Mouse (Mus musculus): Measurements from ENCODE around the gene Tmem267.
"Not testable (repeated sequence)": the region's sequence is repeated elsewhere in the genome, so short reads cannot be mapped to it uniquely, and the experiment has no call there.

The Tmem267 gene

DNA sequence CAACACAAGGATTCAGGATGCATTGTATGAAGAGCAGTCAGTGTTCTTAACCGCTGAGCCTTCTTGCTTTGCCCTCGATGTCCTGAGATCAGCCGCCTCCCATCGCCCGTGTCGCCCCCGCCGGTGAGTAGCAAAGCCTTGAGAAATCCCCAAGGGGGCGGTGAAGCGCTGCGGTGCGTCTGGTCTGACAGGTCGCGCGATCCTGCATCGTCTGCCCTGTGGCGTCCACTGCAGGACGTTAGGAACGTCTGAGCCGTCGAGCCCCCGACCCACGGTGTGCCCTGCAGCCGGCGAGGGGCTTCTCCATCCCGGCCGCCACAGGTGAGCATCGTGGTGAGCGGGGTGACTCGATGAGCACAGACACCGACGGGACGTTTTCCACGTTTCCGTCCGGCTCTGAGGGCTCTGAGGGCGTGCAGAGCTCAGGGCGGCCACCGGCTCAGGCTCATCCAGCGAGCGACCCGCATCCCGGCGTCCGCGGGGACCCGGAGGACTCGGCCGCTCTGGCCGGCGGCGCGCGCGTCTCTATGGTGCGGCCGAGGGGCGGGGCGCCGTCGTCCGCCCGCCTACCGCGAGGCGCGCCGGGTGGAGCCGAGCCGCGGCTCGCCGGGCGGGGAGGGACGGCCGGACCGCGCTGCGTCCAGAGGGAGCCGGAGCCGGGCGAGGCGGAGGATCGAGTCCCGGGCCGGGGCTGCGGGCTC, at the start of gene Tmem267, which contains the start of gene 3110070M22Rik:
TSS of gene Tmem267 (plus strand) at position 160 of the 701 bp plus-strand sequence.
TSS of gene 3110070M22Rik (minus strand) at position 504 of the 701 bp plus-strand sequence.
- DNase-seq (ENCODE audit: low read depth, low spot score) = peak; percentile 77

DNA sequence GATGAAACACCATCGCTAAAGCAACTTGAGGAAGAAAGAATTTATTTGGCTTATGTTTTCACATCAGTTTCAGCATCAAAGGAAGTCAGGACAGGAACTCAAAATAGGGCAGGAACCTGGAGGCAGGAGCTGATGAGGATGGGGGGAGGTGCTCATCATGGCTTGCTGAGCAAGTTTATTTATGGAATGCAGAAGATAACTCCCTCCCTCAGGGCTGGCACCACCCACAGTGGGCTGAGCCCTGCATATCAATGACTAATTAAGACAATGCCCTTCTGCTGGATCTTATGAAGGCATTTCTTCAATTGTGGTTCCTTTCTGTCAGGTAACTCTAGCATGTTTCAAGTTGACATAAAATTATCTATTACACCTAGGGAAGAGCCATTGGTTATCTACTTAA, 45.6 kb upstream of the Tmem267 start:
- no peak for DNase-seq (ENCODE audit: low read depth, low spot score)

DNA sequence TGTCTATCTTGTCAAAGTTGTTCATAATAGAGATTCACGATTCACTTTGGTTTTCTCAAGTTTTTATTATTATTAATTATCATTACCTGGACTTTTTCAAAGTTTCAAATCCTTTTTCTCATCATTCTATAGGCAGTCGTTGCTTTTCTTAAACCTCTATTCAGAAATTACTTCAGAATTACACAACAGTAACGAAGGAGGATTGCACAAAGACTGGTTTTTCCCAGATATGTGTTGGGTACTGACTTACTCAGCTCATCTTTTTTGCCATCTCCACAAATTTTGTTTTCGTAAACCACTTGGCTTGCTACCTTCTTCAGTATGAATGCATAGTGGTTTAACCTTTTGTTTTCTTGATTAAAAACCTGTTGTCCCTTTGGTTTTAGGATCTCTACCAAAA, 34.3 kb upstream of the Tmem267 start:
- no peak for DNase-seq (ENCODE audit: low read depth, low spot score)

DNA sequence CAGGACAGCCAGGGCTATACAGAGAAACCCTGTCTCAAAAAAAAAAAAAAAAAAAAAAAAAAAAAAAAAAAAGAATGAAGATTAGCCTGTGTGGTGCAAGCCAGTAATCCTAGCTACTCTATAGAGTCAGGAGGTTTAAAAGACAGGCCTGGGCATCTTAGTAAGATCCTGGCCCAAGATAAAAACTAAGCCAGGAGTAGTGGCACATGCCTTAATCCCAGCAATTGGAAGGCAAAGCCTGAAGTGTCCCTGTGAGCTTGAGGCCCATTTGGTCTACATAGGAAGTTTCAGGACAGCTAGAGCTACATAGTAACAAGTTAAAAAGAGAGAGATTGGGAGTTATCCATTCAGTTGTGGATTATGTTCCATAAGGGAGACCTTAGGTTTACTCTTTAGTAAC, 32.8 kb upstream of the Tmem267 start:
- DNase-seq (ENCODE audit: low read depth, low spot score) = no peak

DNA sequence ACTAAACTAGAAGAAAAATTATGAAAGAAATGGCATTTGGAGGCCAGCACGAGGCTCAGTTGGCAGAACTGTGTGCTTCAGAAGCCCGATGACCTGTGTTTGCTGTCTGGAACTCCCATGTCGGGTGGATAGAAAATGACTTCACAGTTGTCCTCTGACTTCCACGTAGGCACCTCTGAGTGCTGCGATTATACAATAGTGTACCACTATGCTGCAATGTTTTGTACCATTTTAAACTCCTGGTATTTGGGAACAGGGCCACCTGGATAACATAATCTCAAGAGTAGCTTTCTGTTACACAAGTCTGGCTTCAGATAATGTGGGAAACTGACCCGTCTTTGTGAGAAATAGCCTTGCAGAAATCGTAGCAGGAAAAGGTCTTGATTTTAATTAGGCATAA, 31.5 kb upstream of the Tmem267 start:
- DNase-seq (ENCODE audit: low read depth, low spot score) = no peak

DNA sequence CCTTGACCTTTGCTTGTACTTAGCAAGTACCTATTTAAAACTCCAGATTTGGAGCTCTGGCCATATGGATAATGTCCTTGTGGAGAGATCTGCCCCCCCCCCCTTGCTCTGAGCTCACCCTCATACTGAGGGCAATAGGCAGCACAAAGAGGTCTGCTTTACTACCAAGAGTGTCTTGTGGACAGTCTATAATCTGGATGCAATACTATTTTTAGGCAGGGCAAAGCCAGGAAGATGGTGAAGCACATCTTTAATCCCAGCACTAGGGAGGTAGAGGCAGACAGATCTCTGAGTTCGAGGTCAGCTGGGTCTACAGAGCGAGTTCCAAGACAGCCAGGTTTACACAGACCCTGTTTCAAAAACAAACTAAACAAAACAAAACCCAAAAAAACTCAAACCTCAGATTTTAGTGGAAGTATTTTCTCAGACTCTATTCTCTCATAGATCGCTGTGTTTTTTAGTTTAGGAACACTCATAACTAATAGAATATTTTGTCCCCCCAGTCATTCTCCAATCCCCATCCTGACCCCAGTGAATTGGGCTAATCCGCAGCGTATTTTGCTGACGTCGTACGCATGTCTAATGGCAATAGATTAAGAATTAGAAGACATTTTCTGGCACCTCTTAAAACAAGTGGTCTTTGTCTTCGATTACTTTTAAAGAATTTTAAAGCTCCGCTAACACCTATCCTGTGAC, 25.8 kb upstream of the Tmem267 start:
- peak; percentile 38 for DNase-seq (ENCODE audit: low read depth, low spot score)

DNA sequence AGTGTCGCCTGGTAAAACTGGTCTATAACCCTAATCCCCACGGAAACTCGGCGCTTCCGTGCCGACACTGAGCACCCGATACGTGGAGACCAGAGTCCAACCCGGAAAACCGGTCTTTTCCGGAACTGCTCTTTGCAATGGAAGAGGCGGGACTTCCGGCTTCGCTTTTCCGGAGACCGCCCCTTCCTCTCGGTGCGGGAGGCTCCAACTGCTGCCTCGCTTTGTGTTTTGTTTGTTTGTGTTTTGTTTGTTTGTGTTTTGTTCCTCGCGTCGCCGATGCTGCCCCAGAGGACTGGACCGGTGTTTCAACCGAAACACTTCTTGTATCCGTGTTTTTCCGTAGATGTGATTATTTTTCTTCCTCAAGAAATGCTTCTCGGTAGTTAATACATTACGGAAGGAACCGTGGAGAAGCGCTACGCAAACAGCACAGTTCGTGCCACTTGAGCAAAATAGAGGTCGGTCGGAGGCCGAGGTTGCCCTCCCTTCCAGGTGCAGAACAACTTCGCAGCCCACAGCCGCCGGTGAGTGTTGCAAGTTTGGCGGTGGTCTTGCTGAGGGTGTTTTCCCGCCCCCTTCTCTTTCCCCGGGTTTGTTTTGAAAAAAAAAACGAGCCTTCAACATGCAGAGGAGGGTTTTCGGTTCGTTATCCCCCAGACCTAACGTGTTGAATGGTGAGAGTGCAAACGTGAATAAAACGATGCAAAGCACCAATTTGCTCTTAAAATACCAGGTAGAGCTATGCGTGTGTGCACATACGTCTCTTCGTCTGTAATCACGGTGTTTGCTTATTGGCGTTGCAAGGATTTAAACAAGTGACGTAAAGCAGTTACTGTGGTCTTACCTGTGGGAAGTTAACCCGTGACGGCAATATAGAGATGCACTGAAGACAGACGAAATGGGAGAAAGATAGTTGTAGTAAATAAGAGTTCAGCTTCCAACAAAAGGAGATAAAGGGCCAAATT, 25.0 kb upstream of the Tmem267 start, which contains the start of gene 4833420G17Rik:
TSS of gene 4833420G17Rik (plus strand) at position 173 of the 965 bp plus-strand sequence.
- peak; percentile 96 for DNase-seq (ENCODE audit: low read depth, low spot score)

DNA sequence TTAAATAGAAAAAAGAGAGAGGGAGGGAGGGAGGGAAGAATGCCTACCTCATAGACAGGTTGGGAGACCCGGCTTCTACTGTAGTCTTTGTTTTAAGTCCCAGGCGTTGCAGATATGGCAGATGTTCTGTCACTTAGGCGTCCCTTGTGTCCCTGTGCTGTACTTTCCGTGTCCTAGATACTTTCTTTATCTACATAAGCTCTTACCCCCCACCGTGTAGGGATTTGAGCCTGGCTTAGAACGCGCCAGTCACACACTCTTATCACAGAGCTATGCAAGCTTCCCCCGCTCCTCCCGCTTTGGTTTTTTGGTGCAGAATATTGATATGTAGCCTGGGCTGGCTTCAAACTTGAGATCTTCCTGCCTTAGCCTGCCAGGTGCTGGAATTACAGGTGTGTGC, 11.2 kb upstream of the Tmem267 start:
- DNase-seq (ENCODE audit: low read depth, low spot score) = no peak

DNA sequence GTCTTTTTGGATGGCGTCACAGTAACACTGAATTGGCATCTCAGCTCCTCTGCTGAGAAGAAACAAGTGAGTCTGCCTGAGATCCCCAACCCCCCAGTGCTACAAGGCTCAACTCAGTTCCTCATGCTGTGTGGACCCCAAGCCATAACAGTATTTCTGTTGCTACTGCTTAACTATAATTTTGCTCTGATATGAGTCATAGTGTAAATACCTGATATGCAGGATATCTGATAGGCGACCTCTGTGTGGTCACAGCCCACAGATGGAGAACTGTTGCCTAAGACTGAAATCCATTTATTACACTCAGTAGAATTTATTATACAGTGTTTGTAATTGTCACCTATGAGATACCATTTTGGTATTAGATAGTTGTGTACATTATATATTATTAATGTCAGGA, 10.1 kb upstream of the Tmem267 start:
- DNase-seq (ENCODE audit: low read depth, low spot score) = no peak

DNA sequence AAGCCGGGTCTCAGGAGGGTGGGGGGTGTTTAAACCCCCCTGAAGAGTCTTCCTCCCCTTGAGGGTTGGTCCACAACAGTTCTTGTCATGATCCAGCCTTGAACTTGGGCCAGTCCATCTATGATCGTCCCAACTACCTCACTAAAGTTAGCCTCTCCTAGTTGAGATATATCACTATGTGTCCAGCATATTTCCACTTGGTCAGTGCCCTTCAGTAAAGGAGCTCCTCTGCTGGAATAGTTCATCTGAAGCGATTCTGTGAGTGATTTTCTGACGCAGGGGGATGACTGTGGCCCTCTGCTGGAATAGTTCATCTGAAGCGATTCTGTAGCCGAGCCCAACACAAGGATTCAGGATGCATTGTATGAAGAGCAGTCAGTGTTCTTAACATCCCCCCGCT, 485 bp upstream of the Tmem267 start:
- DNase-seq (ENCODE audit: low read depth, low spot score) = peak; percentile 51

DNA sequence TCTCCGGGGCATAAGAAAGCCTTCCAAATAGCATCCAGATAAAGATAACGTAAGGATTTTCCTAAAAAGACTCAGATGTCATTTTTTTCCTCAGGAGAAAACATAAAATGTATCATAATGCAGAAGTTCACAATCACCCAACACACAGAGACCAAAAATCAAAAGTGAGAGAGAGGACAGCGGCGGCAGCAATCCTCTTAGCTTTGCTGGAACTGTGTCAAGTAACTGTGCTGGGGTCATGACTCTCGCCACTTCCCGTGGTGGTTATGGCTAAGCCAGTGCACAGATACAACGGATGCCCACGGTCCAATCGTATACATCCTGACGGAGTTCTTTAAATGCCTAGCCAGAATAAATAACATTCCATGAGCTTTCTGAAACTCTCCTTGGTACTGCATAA, 4.2 kb downstream of the Tmem267 start:
- not testable (repeated sequence) for DNase-seq (ENCODE audit: low read depth, low spot score)

DNA sequence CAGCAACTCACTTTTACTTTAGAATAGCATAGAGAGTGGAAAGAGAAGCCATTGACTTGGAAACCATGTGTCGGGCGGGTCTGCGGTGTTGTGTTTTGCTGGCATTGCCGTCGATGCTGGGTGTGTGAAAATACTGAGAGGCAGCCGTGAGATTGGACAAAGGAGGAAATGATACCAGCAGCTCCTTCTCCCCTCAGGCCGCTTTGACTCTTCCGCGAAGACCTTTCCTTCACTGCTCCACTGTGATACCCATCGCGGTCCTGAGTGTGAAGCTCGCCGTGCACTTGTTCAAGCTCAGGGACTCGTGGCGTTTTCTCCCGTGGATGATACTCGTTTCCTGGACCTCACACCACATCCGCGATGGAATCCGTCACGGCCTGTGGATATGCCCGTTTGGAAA, 7.1 kb downstream of the Tmem267 start:
- DNase-seq (ENCODE audit: low read depth, low spot score) = not testable (repeated sequence)

DNA sequence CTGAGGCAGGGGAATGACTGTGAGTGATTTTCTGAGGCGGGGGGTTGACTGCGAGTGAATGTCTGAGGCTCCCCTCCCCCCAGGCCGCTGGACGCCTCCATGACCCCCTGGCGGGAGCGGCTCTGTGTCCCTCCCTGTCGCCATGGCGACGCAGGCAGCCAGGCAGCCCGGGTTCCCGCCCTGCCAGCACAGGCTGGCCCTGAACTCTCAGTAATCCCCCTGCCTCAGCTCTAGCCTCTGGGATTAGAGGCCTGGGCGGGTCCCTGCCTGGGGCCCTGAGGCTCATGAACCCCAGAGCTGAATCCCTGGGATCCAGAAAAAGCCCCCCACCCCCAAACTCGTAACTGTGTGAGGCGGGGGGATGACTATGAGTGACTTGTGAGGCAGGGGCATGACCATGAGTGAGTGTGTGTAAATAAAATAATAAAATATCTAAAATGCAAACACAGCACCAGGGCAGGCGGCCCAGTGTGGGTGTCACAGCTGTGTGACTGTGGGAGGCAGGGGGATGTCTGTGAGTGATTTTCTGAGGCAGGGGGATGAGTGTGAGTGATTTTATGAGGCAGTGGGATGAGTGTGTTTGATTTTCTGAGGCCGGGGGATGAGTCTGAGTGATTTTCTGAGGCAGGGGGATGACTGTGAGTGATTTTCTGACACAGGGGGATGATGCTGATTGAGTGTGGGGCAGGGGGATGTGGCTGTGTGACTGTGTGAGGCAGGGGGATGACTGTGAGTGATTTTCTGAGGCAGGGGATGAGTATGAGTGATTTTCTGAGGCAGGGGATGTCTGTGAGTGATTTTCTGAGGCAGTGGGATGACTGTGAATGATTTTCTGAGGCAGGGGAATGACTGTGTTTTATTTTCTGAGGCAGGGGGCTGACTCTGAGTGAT, 108.7 kb downstream of the Tmem267 start:
- DNase-seq (ENCODE audit: low read depth, low spot score) = peak; percentile 52

DNA sequence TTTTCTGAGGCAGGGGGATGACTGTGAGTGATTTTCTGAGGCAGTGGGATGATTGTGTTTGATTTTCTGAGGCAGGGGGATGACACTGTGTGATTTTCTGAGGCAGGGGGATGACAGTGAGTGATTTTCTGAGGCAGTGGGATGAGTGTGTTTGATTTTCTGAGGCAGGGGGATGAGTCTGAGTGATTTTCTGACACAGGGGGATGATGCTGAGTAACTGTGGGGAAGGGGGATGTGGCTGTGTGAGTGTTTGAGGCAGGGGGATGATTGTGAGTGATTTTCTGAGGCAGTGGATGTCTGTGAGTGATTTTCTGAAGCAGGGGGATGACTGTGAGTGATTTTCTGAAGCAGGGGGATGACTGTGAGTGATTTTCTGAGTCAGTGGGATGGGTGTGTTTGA, 110.6 kb downstream of the Tmem267 start:
- DNase-seq (ENCODE audit: low read depth, low spot score) = peak; percentile 36

DNA sequence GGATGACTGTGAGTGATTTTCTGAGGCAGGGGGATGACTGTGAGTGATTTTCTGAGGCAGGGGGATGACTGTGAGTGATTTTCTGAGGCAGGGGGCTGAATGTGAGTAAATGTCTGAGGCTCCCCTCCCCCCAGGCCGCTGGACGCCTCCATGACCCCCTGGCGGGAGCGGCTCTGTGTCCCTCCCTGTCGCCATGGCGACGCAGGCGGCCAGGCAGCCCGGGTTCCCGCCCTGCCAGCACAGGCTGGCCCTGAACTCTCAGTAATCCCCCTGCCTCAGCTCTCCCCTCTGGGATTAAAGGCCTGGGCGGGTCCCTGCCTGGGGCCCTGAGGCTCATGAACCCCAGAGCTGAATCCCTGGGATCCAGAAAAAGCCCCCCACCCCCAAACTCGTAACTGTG, 111.2 kb downstream of the Tmem267 start:
- not testable (repeated sequence) for DNase-seq (ENCODE audit: low read depth, low spot score)

DNA sequence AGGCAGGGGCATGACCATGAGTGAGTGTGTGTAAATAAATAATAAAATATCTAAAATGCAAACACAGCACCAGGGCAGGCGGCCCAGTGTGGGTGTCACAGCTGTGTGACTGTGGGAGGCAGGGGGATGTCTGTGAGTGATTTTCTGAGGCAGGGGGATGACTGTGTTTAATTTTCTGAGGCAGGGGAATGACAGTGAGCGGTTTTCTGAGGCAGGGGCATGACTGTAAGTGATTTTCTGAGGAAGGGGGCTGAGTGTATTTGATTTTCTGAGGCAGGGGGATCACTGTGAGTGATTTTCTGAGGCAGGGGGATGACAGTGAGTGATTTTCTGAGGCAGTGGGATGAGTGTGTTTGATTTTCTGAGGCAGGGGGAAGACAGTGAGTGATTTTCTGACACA, 111.7 kb downstream of the Tmem267 start:
- not testable (repeated sequence) for DNase-seq (ENCODE audit: low read depth, low spot score)

DNA sequence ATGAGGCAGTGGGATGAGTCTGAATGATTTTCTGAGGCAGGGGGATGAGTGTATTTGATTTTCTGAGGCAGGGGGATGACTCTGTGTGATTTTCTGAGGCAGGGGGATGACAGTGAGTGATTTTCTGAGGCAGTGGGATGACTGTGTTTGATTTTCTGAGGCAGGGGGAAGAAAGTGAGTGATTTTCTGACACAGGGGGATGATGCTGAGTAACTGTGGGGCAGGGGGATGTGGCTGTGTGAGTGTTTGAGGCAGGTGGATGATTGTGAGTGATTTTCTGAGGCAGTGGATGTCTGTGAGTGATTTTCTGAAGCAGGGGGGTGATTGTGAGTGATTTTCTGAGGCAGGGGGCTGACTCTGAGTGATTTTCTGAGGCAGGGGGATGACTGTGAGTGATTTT, 112.3 kb downstream of the Tmem267 start:
- DNase-seq (ENCODE audit: low read depth, low spot score) = peak; percentile 67

DNA sequence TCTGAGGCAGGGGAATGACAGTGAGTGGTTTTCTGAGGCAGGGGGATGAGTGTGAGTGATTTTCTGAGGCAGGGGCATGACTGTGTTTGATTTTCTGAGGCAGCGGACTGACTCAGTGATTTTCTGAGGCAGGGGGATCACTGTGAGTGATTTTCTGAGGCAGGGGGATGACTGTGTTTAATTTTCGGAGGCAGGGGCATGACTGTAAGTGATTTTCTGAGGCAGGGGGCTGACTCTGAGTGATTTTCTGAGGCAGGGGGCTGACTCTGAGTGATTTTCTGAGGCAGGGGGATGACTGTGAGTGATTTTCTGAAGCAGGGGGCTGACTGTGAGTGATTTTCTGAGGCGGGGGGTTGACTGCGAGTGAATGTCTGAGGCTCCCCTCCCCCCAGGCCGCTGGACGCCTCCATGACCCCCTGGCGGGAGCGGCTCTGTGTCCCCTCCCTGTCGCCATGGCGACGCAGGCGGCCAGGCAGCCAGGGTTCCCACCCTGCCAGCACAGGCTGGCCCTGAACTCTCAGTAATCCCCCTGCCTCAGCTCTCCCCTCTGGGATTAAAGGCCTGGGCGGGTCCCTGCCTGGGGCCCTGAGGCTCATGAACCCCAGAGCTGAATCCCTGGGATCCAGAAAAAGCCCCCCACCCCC, 115.0 kb downstream of the Tmem267 start:
- DNase-seq (ENCODE audit: low read depth, low spot score) = not testable (repeated sequence)

DNA sequence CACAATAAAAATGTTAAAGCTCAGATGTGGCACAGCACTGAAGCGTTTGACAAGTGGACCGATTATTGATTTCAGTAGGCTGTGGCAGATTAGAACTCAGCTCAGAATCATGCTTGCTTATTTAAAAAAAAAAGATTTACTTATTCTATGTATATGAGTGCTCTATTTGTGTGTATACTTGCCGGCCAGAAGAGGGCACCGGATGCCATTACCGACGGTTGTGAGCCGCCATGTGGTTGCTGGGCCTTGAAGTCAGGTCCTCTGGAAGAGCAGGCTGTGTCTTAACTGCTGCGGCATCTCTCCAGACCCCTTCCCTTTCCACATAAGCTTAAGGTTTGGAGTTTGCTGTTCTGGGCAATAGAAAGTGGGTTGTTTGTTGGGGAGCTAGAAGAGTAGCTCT, 116.1 kb downstream of the Tmem267 start:
- DNase-seq (ENCODE audit: low read depth, low spot score) = not testable (repeated sequence)

DNA sequence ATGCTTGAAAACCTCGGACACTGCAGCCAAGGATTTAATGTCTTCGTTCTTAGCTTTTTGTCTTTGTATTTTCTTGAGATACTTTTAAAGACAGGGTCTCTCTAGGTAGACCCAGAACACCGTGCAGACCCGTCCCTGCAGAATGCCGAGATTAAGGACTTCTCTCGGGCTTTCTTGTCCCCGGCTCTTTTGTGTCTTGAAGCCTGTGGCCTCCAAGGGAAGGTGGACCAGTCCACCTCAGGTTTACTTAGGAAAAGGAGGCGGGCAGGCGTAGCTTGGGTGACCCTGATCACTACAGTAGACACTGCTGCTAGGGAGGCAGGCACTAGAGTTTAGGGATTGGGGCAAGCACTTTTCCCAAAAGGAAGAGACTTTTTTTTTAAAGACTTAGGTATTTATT, 116.5 kb downstream of the Tmem267 start:
- DNase-seq (ENCODE audit: low read depth, low spot score) = not testable (repeated sequence)

Measured in 3T3-L1 (cell line).